Mouse (Mus musculus): ENCODE measurements around the gene Olfr224. TPM values are rescaled to one million over a fixed set of nuclear protein-coding genes. Genes with fewer than 3 reads are reported as not detected.

Gene Olfr224
- polyA plus RNA-seq (2012; rRNA removed; ENCODE audit: low replicate concordance) = not detected in 2 replicates

GRCm38 (mm10) chr11:58570405-58570804, at the start of gene Olfr224:
Olfr224 (minus strand) TSS chr11:58570553.

GRCm38 (mm10) chr11:58615975-58616374, 45.6 kb upstream of the Olfr224 start, which contains the start of gene 2210407C18Rik:
2210407C18Rik (minus strand) TSS chr11:58616075.

GRCm38 (mm10) chr11:58594814-58595213, 24.5 kb upstream of the Olfr224 start, which contains the start of gene Olfr324:
Olfr324 (plus strand) TSS chr11:58595114.

GRCm38 (mm10) chr11:58577430-58577829, 7.1 kb upstream of the Olfr224 start, which contains the start of gene Olfr325:
Olfr325 (plus strand) TSS chr11:58577730.

GRCm38 (mm10) chr11:58555536-58555935, 14.8 kb downstream of the Olfr224 start, which contains the start of gene Olfr328:
Olfr328 (minus strand) TSS chr11:58555636.

GRCm38 (mm10) chr11:58546322-58546721, 24.0 kb downstream of the Olfr224 start, which contains the start of gene Olfr329-ps:
Olfr329-ps (minus strand) TSS chr11:58546422.

GRCm38 (mm10) chr11:58534736-58535135, 35.6 kb downstream of the Olfr224 start, which contains the start of gene Olfr330:
Olfr330 (minus strand) TSS chr11:58534836.

Other genes with a start within 250 kb of the Olfr224 start
- gene Zfp672, start 240.2 kb downstream of the Olfr224 start, polyA plus RNA-seq (2012; rRNA removed; ENCODE audit: low replicate concordance) = 15.2 and 25.8 TPM in 2 replicates
- gene Sh3bp5l, start 239.8 kb downstream of the Olfr224 start, polyA plus RNA-seq (2012; rRNA removed; ENCODE audit: low replicate concordance) = 24.8 and 27.7 TPM in 2 replicates
- 2,190 and 2,729 TPM in 2 replicates for gene Lypd8, start 191.5 kb downstream of the Olfr224 start, polyA plus RNA-seq (2012; rRNA removed; ENCODE audit: low replicate concordance)
- gene 1810065E05Rik, start 149.4 kb downstream of the Olfr224 start, polyA plus RNA-seq (2012; rRNA removed; ENCODE audit: low replicate concordance) = 0.90 TPM in 1 of 2 replicates, not detected in the other
- gene Gm12253, start 138.0 kb downstream of the Olfr224 start, polyA plus RNA-seq (2012; rRNA removed; ENCODE audit: low replicate concordance) = not detected in 2 replicates
- not detected in 2 replicates for gene Lypd9, start 117.6 kb downstream of the Olfr224 start, polyA plus RNA-seq (2012; rRNA removed; ENCODE audit: low replicate concordance)
- gene Olfr30, start 108.3 kb downstream of the Olfr224 start, polyA plus RNA-seq (2012; rRNA removed; ENCODE audit: low replicate concordance) = not detected in 2 replicates
- not detected in 2 replicates for gene Olfr332, start 78.0 kb downstream of the Olfr224 start, polyA plus RNA-seq (2012; rRNA removed; ENCODE audit: low replicate concordance)
- gene Olfr331, start 68.0 kb downstream of the Olfr224 start, polyA plus RNA-seq (2012; rRNA removed; ENCODE audit: low replicate concordance) = not detected in 2 replicates
- not detected in 2 replicates for gene Olfr330, start 35.7 kb downstream of the Olfr224 start, polyA plus RNA-seq (2012; rRNA removed; ENCODE audit: low replicate concordance)
- gene Olfr329-ps, start 24.1 kb downstream of the Olfr224 start, polyA plus RNA-seq (2012; rRNA removed; ENCODE audit: low replicate concordance) = not detected in 2 replicates
- gene Olfr328, start 14.9 kb downstream of the Olfr224 start, polyA plus RNA-seq (2012; rRNA removed; ENCODE audit: low replicate concordance) = not detected in 2 replicates
- not detected in 2 replicates for gene Olfr325, start 7.2 kb upstream of the Olfr224 start, polyA plus RNA-seq (2012; rRNA removed; ENCODE audit: low replicate concordance)
- not detected in 2 replicates for gene Olfr324, start 24.6 kb upstream of the Olfr224 start, polyA plus RNA-seq (2012; rRNA removed; ENCODE audit: low replicate concordance)
- 22.8 and 126 TPM in 2 replicates for gene 2210407C18Rik, start 45.5 kb upstream of the Olfr224 start, polyA plus RNA-seq (2012; rRNA removed; ENCODE audit: low replicate concordance)
- gene Olfr323, start 59.9 kb upstream of the Olfr224 start, polyA plus RNA-seq (2012; rRNA removed; ENCODE audit: low replicate concordance) = 0.78 TPM in 1 of 2 replicates, not detected in the other
- gene Trim58, start 69.9 kb upstream of the Olfr224 start, polyA plus RNA-seq (2012; rRNA removed; ENCODE audit: low replicate concordance) = 0.06 TPM in 1 of 2 replicates, not detected in the other
- gene Olfr322, start 88.2 kb upstream of the Olfr224 start, polyA plus RNA-seq (2012; rRNA removed; ENCODE audit: low replicate concordance) = not detected in 2 replicates
- not detected in 2 replicates for gene Olfr320, start 110.5 kb upstream of the Olfr224 start, polyA plus RNA-seq (2012; rRNA removed; ENCODE audit: low replicate concordance)
- not detected in 2 replicates for gene Olfr319, start 128.6 kb upstream of the Olfr224 start, polyA plus RNA-seq (2012; rRNA removed; ENCODE audit: low replicate concordance)
- gene Olfr318, start 153.5 kb upstream of the Olfr224 start, polyA plus RNA-seq (2012; rRNA removed; ENCODE audit: low replicate concordance) = not detected in 2 replicates
- gene Olfr317, start 168.7 kb upstream of the Olfr224 start, polyA plus RNA-seq (2012; rRNA removed; ENCODE audit: low replicate concordance) = not detected in 2 replicates
- gene Olfr316, start 182.2 kb upstream of the Olfr224 start, polyA plus RNA-seq (2012; rRNA removed; ENCODE audit: low replicate concordance) = not detected in 2 replicates
- not detected in 2 replicates for gene Olfr315, start 202.6 kb upstream of the Olfr224 start, polyA plus RNA-seq (2012; rRNA removed; ENCODE audit: low replicate concordance)
- gene Olfr314, start 212.4 kb upstream of the Olfr224 start, polyA plus RNA-seq (2012; rRNA removed; ENCODE audit: low replicate concordance) = not detected in 2 replicates
- gene Fam183b, start 231.4 kb upstream of the Olfr224 start, polyA plus RNA-seq (2012; rRNA removed; ENCODE audit: low replicate concordance) = 0.39 and 2.2 TPM in 2 replicates
- gene Olfr313, start 244.4 kb upstream of the Olfr224 start, polyA plus RNA-seq (2012; rRNA removed; ENCODE audit: low replicate concordance) = not detected in 2 replicates